Mouse (Mus musculus) MEL (cell line): Measurements from ENCODE around the gene Fgfr2. TPM values are rescaled to one million over a fixed set of nuclear protein-coding genes. Genes with fewer than 3 reads are reported as not detected.

Source experiments
- DNase-seq: peaks from one replicate; pipeline ENCODE4 v3.0.0; 2011; ENCODE audit warnings: low read depth, low spot score
- H3K27ac ChIP-seq: 2 replicates; pipeline ENCODE4 v1.5.1; 2012; ENCODE audit warnings: low read depth, mild to moderate bottlenecking, control low read depth, low read length, moderate library complexity; ENCODE audit not compliant: control insufficient read depth
- H3K27me3 ChIP-seq, 2 experiments: fragments of 150-350 bp in 1 of 2; sonication (generic) in 1 of 2; 2 replicates each; pipeline ENCODE4 v1.6.1; 2012; ENCODE audit warnings: low read length in 2 of 2, mild to moderate bottlenecking in 2 of 2, improper control_type of control experiment in 1 of 2, moderate library complexity in 1 of 2; ENCODE audit not compliant: insufficient read depth in 2 of 2, control insufficient read depth in 1 of 2
- H3K36me3 ChIP-seq, 2 experiments: 2 replicates each; pipeline ENCODE4 v1.6.1; 2012 to 2014; ENCODE audit warnings: low read length in 2 of 2, improper control_type of control experiment in 1 of 2, inconsistent platforms in 1 of 2, mild to moderate bottlenecking in 1 of 2; ENCODE audit not compliant: insufficient read depth in 2 of 2, control insufficient read depth in 1 of 2
- H3K4me1 ChIP-seq, 2 experiments: fragments of 150-350 bp in 1 of 2; sonication (generic) in 1 of 2; 2 replicates each; pipeline ENCODE4 v1.6.1; 2012; ENCODE audit warnings: low read length in 2 of 2, improper control_type of control experiment in 1 of 2, mild to moderate bottlenecking in 1 of 2; ENCODE audit not compliant: insufficient read depth in 2 of 2, control insufficient read depth in 1 of 2
- H3K4me3 ChIP-seq, 2 experiments: fragments of 150-350 bp in 1 of 2; sonication (generic) in 1 of 2; 2 replicates each; pipeline ENCODE4 v1.5.1; 2012; ENCODE audit warnings: low read depth in 2 of 2, low read length in 2 of 2, mild to moderate bottlenecking in 2 of 2, moderate library complexity in 2 of 2, control low read depth in 1 of 2, improper control_type of control experiment in 1 of 2; ENCODE audit not compliant: control insufficient read depth in 1 of 2, insufficient read depth in 1 of 2
- H3K79me2 ChIP-seq: 2 replicates; pipeline ENCODE4 v1.6.1; 2012; ENCODE audit warnings: mild to moderate bottlenecking, low read length, moderate library complexity; ENCODE audit not compliant: control insufficient read depth, poor library complexity, insufficient read depth
- H3K9ac ChIP-seq: 2 replicates; pipeline ENCODE4 v1.6.1; 2012; ENCODE audit warnings: low read depth, mild to moderate bottlenecking, control low read depth, low read length, moderate library complexity; ENCODE audit not compliant: control insufficient read depth, poor library complexity, severe bottlenecking
- H3K9me3 ChIP-seq: fragments of 150-350 bp; sonication (generic); replicated peaks from 2 replicates; pipeline ENCODE4 v1.6.1; 2012; ENCODE audit warnings: mild to moderate bottlenecking, low read length, improper control_type of control experiment, moderate library complexity; ENCODE audit not compliant: insufficient read depth
- CHD1 ChIP-seq: IDR thresholded peaks from 2 replicates; pipeline ENCODE4 v1.6.1; 2012; ENCODE audit warnings: low read depth, mild to moderate bottlenecking, inconsistent platforms, low read length, improper control_type of control experiment
- CHD2 ChIP-seq: IDR thresholded peaks from 2 replicates; pipeline ENCODE4 v1.6.1; 2011; ENCODE audit warnings: low read length, improper control_type of control experiment
- CTCF ChIP-seq, 3 experiments: IDR thresholded peaks in 2 of 3; conservative IDR thresholded peaks in 1 of 3; 2 replicates each; pipeline ENCODE4 v1.5.1; 2011 to 2012; ENCODE audit warnings: low read length in 3 of 3, low read depth in 2 of 3, mild to moderate bottlenecking in 2 of 3, improper control_type of control experiment in 1 of 3, inconsistent platforms in 1 of 3, mixed read lengths in 1 of 3, moderate library complexity in 1 of 3; ENCODE audit not compliant: control insufficient read depth in 1 of 3, insufficient read depth in 1 of 3, poor library complexity in 1 of 3, severe bottlenecking in 1 of 3
- E2F4 ChIP-seq: IDR thresholded peaks from 2 replicates; pipeline ENCODE4 v1.6.1; 2011; ENCODE audit warnings: low read depth, low read length, improper control_type of control experiment, borderline replicate concordance
- ELF1 ChIP-seq: IDR thresholded peaks from 2 replicates; pipeline ENCODE4 v1.6.1; 2014; ENCODE audit warnings: low read depth, mild to moderate bottlenecking, inconsistent platforms, low read length, improper control_type of control experiment, moderate library complexity
- EP300 ChIP-seq, 2 experiments: IDR thresholded peaks; 2 replicates each; pipeline ENCODE4 v1.6.1; 2011; ENCODE audit warnings: improper control_type of control experiment in 2 of 2, low read length in 2 of 2, low read depth in 1 of 2, mild to moderate bottlenecking in 1 of 2
- ETS1 ChIP-seq: IDR thresholded peaks from 2 replicates; pipeline ENCODE4 v1.6.1; 2012; ENCODE audit warnings: low read depth, mild to moderate bottlenecking, inconsistent platforms, low read length, improper control_type of control experiment, moderate library complexity
- GABPA ChIP-seq: IDR thresholded peaks from 2 replicates; pipeline ENCODE4 v1.6.1; 2012; ENCODE audit warnings: low read depth, mild to moderate bottlenecking, inconsistent platforms, low read length, improper control_type of control experiment, moderate library complexity
- GATA1 ChIP-seq: IDR thresholded peaks from 2 replicates; pipeline ENCODE4 v1.6.1; 2011; ENCODE audit warnings: low read depth, low read length, improper control_type of control experiment
- HCFC1 ChIP-seq: IDR thresholded peaks from 2 replicates; pipeline ENCODE4 v1.6.1; 2012; ENCODE audit warnings: low read depth, mild to moderate bottlenecking, inconsistent platforms, low read length, improper control_type of control experiment, moderate library complexity
- KAT2A ChIP-seq: conservative IDR thresholded peaks from 2 replicates; pipeline ENCODE4 v1.6.1; 2012; ENCODE audit warnings: low read depth, low read length, improper control_type of control experiment, inconsistent platforms
- MAFK ChIP-seq: IDR thresholded peaks from 2 replicates; pipeline ENCODE4 v1.6.1; 2011; ENCODE audit warnings: low read depth, mild to moderate bottlenecking, low read length, improper control_type of control experiment, borderline replicate concordance
- MAX ChIP-seq: IDR thresholded peaks from 2 replicates; pipeline ENCODE4 v1.6.1; 2011; ENCODE audit warnings: low read length, improper control_type of control experiment
- MXI1 ChIP-seq: IDR thresholded peaks from 2 replicates; pipeline ENCODE4 v1.6.1; 2011; ENCODE audit warnings: mild to moderate bottlenecking, low read depth, low read length, improper control_type of control experiment
- MYB ChIP-seq: IDR thresholded peaks from 2 replicates; pipeline ENCODE4 v1.6.1; 2011; ENCODE audit warnings: mild to moderate bottlenecking, low read depth, low read length, improper control_type of control experiment
- MYC ChIP-seq: IDR thresholded peaks from 2 replicates; pipeline ENCODE4 v1.6.1; 2011; ENCODE audit warnings: low read depth, mild to moderate bottlenecking, low read length, improper control_type of control experiment, moderate library complexity
- NELFE ChIP-seq: IDR thresholded peaks from 2 replicates; pipeline ENCODE4 v1.6.1; 2011; ENCODE audit warnings: low read depth, low read length, improper control_type of control experiment
- NRF1 ChIP-seq: IDR thresholded peaks from 2 replicates; pipeline ENCODE4 v1.6.1; 2014; ENCODE audit warnings: low read depth, mild to moderate bottlenecking, inconsistent platforms, low read length, improper control_type of control experiment, moderate library complexity; ENCODE audit not compliant: poor library complexity, insufficient read depth, severe bottlenecking
- POLR2A ChIP-seq, 2 experiments: IDR thresholded peaks; 2 replicates each; pipeline ENCODE4 v1.6.1; 2011 to 2012; ENCODE audit warnings: low read length in 2 of 2, mild to moderate bottlenecking in 2 of 2, control low read depth in 1 of 2, improper control_type of control experiment in 1 of 2, low read depth in 1 of 2, moderate library complexity in 1 of 2; ENCODE audit not compliant: control insufficient read depth in 1 of 2, insufficient read depth in 1 of 2, poor library complexity in 1 of 2
- POLR2AphosphoS2 ChIP-seq: IDR thresholded peaks from 2 replicates; pipeline ENCODE4 v1.6.1; 2011; ENCODE audit warnings: low read length, improper control_type of control experiment
- RAD21 ChIP-seq: IDR thresholded peaks from 2 replicates; pipeline ENCODE4 v1.6.1; 2011; ENCODE audit warnings: mild to moderate bottlenecking, low read depth, low read length, improper control_type of control experiment
- SIN3A ChIP-seq: IDR thresholded peaks from 2 replicates; pipeline ENCODE4 v1.6.1; 2012; ENCODE audit warnings: low read length, improper control_type of control experiment, inconsistent platforms
- SMC3 ChIP-seq: IDR thresholded peaks from 2 replicates; pipeline ENCODE4 v1.6.1; 2011; ENCODE audit warnings: low read depth, low read length, improper control_type of control experiment
- TBP ChIP-seq: IDR thresholded peaks from 2 replicates; pipeline ENCODE4 v1.8.0; 2011; ENCODE audit warnings: low read depth, low read length, improper control_type of control experiment
- UBTF ChIP-seq: IDR thresholded peaks from 2 replicates; pipeline ENCODE4 v1.6.1; 2012; ENCODE audit warnings: low read depth, mild to moderate bottlenecking, inconsistent platforms, low read length, improper control_type of control experiment, moderate library complexity, borderline replicate concordance; ENCODE audit not compliant: insufficient read depth
- USF1 ChIP-seq: IDR thresholded peaks from 2 replicates; pipeline ENCODE4 v1.6.1; 2014; ENCODE audit warnings: low read depth, mild to moderate bottlenecking, inconsistent platforms, low read length, improper control_type of control experiment, moderate library complexity
- ZC3H11A ChIP-seq: IDR thresholded peaks from 2 replicates; pipeline ENCODE4 v1.6.1; 2012; ENCODE audit warnings: low read depth, mild to moderate bottlenecking, inconsistent platforms, low read length, improper control_type of control experiment
- ZKSCAN1 ChIP-seq: IDR thresholded peaks from 2 replicates; pipeline ENCODE4 v1.6.1; 2012; ENCODE audit warnings: low read depth, mild to moderate bottlenecking, inconsistent platforms, low read length, improper control_type of control experiment, moderate library complexity
- ZMIZ1 ChIP-seq: IDR thresholded peaks from 2 replicates; pipeline ENCODE4 v1.6.1; 2012; ENCODE audit warnings: low read depth, mild to moderate bottlenecking, inconsistent platforms, low read length, improper control_type of control experiment, moderate library complexity
- ZNF384 ChIP-seq: IDR thresholded peaks from 2 replicates; pipeline ENCODE4 v1.6.1; 2012; ENCODE audit warnings: low read depth, mild to moderate bottlenecking, inconsistent platforms, low read length, improper control_type of control experiment
- polyA plus RNA-seq, 2 experiments: library from polyadenylated mRNA; stranded (reverse) in 1 of 2; unstranded in 1 of 2; fragments of >175 nt in 1 of 2; fragments of >200 nt in 1 of 2; gene quantifications; 2 replicates each; pipeline versions ENCODE4 v1.2.1 to v1.2.4; 2012; ENCODE audit warnings: low replicate concordance in 2 of 2, low read depth in 1 of 2; ENCODE audit not compliant: insufficient read length in 2 of 2, insufficient read depth in 1 of 2, missing spikeins in 1 of 2
- total RNA-seq: library from RNA; depleted of rRNA; stranded (reverse); fragments of 300-350 nt; gene quantifications from 2 replicates; pipeline ENCODE4 v1.2.3, GENCODE M21; 2012

Fgfr2 gene
- total and polyA plus RNA-seq, 3 experiments, result not detected

DNA sequence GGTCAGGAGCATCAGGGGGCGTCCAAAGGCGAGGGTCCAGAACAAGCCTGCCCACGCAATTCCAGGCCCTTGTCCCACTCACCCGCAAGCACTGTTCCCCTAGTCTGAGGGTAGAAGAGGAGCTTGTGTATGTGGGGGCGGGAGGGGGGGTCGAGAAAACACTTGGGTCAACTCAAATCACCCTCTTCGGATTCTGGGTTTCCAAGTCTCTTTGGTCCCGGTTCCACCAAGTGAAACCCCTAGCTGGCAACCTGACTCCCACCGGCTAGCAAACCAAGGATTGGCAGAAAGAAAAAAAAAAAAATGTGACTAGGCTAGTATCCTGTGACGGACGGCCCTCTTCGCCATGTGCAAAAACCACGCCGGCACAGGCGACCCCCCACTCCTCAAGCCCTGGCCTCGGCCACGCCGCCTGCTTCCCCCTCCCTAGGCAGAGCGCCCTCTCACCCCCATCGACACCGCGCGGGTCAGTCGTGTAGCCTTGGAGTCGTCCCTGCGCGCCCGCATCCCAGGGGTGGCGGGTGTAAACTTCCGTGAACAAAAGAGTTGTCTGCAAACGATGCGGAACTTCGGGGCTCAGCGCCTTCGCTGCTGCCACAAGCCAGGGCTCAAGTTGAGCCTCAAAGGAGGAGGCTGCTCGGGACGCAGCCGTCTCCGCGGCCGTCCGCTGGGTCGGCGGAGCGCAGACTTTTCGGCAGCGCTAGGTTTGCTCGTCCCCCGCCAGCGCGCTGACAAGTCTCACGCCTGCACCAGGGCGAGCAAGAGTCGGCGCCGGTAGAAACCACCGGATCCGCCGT is 310.3 kb downstream of the Fgfr2 start (continued):
- TF ChIP-seq POLR2AphosphoS2 (no peak; the same call in 1 of the 2 replicates), SMC3 (no peak), KAT2A (no peak), HCFC1 (no peak), USF1 (no peak), MYB (no peak), ZMIZ1 (no peak), ELF1 (0 out of 2 replicates have a peak, but pooled peaks have one; percentile 32), EP300 (IDR thresholded peaks at IDR 0.05; ENCODE audit: low read depth in 1 of 2, low read length in 2 of 2) (no peak; a peak in 1 of 4 replicates), ZC3H11A (no peak)
- TF ChIP-seq, all 39 proteins: peak for 11

DNA sequence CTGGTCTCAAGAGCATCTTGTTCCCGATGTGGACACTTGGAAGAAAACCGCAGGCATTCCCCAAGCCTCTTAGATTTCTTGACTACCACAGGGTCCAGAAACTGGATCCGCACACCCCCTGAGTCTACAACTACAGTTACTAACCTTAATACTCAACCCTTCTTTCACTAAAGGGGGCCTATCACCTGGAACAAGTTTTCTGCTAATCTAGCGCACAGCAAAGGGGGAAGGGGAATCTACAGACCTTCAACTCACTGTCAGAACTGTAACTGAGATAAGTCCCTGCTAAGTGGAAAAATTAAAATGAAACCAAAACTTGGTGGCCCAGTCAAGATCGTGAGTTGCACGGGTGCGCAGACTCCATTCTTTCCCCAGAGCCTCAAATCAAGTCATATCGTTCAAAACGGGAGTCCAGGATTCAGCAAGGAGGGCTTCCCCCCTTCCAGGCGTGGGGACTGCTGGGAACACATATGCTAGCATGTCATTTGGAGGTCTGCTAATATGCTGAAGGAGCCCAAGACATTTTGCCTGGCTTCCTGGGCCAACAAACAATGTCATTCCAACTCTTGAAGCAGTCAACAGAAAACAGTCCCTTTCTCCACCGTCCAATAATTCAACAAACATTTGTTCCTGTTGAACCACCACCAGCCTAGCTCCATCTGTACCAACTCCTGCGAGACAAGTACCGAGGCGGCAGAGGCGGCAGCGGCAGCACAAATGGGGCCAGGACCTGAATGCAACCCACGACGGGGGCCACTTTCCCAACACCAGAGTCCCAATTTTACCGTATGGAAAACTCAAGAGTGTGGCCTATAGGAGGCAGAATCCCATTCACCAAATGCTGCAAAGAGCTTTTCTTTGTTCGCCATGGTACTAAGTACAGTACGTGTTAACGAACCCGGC is 311.2 kb downstream of the Fgfr2 start:
- Histone ChIP-seq H3K27me3 (no peaks in the 10 kb centered on the region), H3K9me3 (no peaks in the 10 kb centered on the region), H3K4me3 (peak overlapping the region; percentile 74 to 91), H3K79me2 (peaks cover 43% of the 10 kb centered on the region), H3K36me3 (peaks cover 0 to 6% of the 10 kb centered on the region in 2 experiments; a peak in 2 of 4 replicates), H3K4me1 (peaks cover 2 to 5% of the 10 kb centered on the region in 2 experiments; a peak in 3 of 4 replicates), H3K9ac (peak overlapping the region; percentile 82), H3K27ac (peak overlapping the region; percentile 89)
- peak; percentile 86 for DNase-seq
- TF ChIP-seq E2F4 (no peak), ZNF384 (no peak), POLR2A (IDR thresholded peaks at IDR 0.05; ENCODE audit: control insufficient read depth in 1 of 2, insufficient read depth in 1 of 2, low read depth in 1 of 2, low read length in 2 of 2, poor library complexity in 1 of 2) (peak; percentile 28 to 33; a peak in 2 of 4 replicates), POLR2AphosphoS2 (no peak), CTCF (IDR thresholded peaks at IDR 0.05 in 2 of 3, conservative IDR thresholded peaks at IDR 0.05 in 1 of 3; ENCODE audit: control insufficient read depth in 1 of 3, insufficient read depth in 1 of 3, low read depth in 2 of 3, low read length in 3 of 3, poor library complexity in 1 of 3, severe bottlenecking in 1 of 3) (no peak; a peak in 1 of 6 replicates), MAX (no peak), EP300 (IDR thresholded peaks at IDR 0.05; ENCODE audit: low read depth in 1 of 2, low read length in 2 of 2) (peak in 1 of 2 experiments; percentile 50; a peak in 2 of 4 replicates), ZKSCAN1 (no peak), TBP (no peak), KAT2A (no peak), CHD1 (no peak; the same call in 1 of the 2 replicates), ETS1 (peak; percentile 87), SMC3 (no peak), UBTF (no peak), USF1 (no peak), NRF1 (peak; percentile 62), RAD21 (no peak), MAFK (no peak), MYB (no peak), NELFE (no peak), HCFC1 (0 out of 2 replicates have a peak, but pooled peaks have one; percentile 8), ZC3H11A (no peak), SIN3A (peak; percentile 88), MYC (0 out of 2 replicates have a peak, but pooled peaks have one; percentile 16), GABPA (no peak), GATA1 (peak; percentile 60), CHD2 (no peak), ZMIZ1 (no peak), MXI1 (peak; percentile 55; the same call in 1 of the 2 replicates)
